Mouse (Mus musculus) limb, embryonic 14.5 days (tissue): ENCODE measurements around the gene Kmt2c. TPM values are rescaled to one million over a fixed set of nuclear protein-coding genes. Genes with fewer than 3 reads are reported as not detected.

Experiments
- ATAC-seq: fragments of 200-750 bp; cut with Nextera tagmentation; 2 replicates; pipeline ENCODE4 v1.8.0; 2017; ENCODE audit warnings: low read depth, moderate number of reproducible peaks, moderate TSS enrichment; ENCODE audit not compliant: low FRiP score
- DNase-seq: peaks from one replicate; pipeline ENCODE4 v3.0.0-alpha.2; 2015; ENCODE audit warnings: low spot score
- H3K27ac ChIP-seq: fragments of 300-500 bp; sonication (generic); replicated peaks from 2 replicates; pipeline ENCODE4 v1.5.1; 2014; ENCODE audit warnings: low read depth, mild to moderate bottlenecking, low read length, moderate library complexity, mixed read lengths
- H3K27me3 ChIP-seq: fragments of 300-500 bp; sonication (generic); 2 replicates; pipeline ENCODE4 v1.6.1; 2014; ENCODE audit warnings: low read length, mixed read lengths; ENCODE audit not compliant: control insufficient read depth, insufficient read depth
- H3K36me3 ChIP-seq: fragments of 300-500 bp; sonication (generic); 2 replicates; pipeline ENCODE4 v1.6.1; 2014; ENCODE audit warnings: mild to moderate bottlenecking, low read length, moderate library complexity, mixed read lengths; ENCODE audit not compliant: control insufficient read depth, insufficient read depth
- H3K4me1 ChIP-seq: fragments of 300-500 bp; sonication (generic); 2 replicates; pipeline ENCODE4 v1.6.1; 2014; ENCODE audit warnings: antibody characterized with exemption, low read length, mixed read lengths; ENCODE audit not compliant: control insufficient read depth, insufficient read depth
- H3K4me2 ChIP-seq: fragments of 300-500 bp; sonication (generic); replicated peaks from 2 replicates; pipeline ENCODE4 v1.6.1; 2014; ENCODE audit warnings: low read depth, mild to moderate bottlenecking, low read length, moderate library complexity; ENCODE audit not compliant: severe bottlenecking
- H3K4me3 ChIP-seq: fragments of 300-500 bp; sonication (generic); replicated peaks from 2 replicates; pipeline ENCODE4 v1.5.1; 2014; ENCODE audit warnings: low read length
- H3K9ac ChIP-seq: fragments of 300-500 bp; sonication (generic); 2 replicates; pipeline ENCODE4 v1.6.1; 2014; ENCODE audit warnings: mild to moderate bottlenecking, low read depth, low read length, moderate library complexity; ENCODE audit not compliant: severe bottlenecking
- H3K9me3 ChIP-seq: fragments of 300-500 bp; sonication (generic); 2 replicates; pipeline ENCODE4 v1.6.1; 2016; ENCODE audit warnings: low read length; ENCODE audit not compliant: control insufficient read depth
- POLR2A ChIP-seq: fragments of 200-500 bp; IDR thresholded peaks from 2 replicates; pipeline ENCODE4 v1.8.0; 2012; ENCODE audit warnings: inconsistent platforms, mild to moderate bottlenecking, moderate library complexity, borderline replicate concordance; ENCODE audit not compliant: insufficient read depth, insufficient read length; ENCODE audit errors: extremely low read depth
- WGBS: fragments of 180-500 bp; shearing (Covaris S2); extraction: QIAGEN DNeasy Blood & Tissue Kit; methylation state at CpG from one replicate; pipeline ENCODE4 v1.1.7; 2014; 5-methylcytosine and 5-hydroxymethylcytosine counted together
- polyA plus RNA-seq, 2 experiments: library from polyadenylated mRNA; depleted of rRNA in 1 of 2; stranded (reverse) in 1 of 2; unstranded in 1 of 2; fragments of >200 nt; fragmentation: Nextera tagmentation in 1 of 2; extraction: Ambion mirVana in 1 of 2; gene quantifications; 2 replicates each; pipeline versions ENCODE4 v1.2.1 to v1.2.3; 2012 to 2014

Kmt2c gene
- polyA plus RNA-seq, 2 experiments, result 19.8 to 26.5 TPM

DNA sequence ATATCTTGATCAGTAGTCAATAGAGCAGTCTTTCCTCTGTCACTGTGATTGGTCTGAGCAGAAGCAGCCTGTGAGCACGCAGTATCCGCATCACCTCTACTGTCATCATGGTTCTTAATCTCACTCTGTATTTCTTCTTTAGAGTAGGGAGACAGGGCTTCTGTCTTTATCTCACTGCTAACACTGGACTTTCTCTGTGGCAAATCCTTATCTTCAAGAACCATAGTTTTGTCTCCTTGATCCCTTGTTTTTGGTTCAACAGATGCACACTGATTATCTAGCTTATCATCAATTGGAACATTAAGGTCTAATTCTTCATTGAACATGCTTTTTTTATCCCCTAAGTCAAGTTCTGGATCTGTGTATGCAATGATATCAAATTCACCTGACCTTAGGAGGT, 188.4 kb downstream of the Kmt2c start:
- Histone ChIP-seq H3K4me3 (no peak overlapping the region), H3K9me3 (no peaks in the 10 kb centered on the region), H3K36me3 (peaks cover 52% of the 10 kb centered on the region), H3K4me2 (no peak overlapping the region), H3K9ac (no peak overlapping the region), H3K27me3 (no peaks in the 10 kb centered on the region), H3K27ac (no peak overlapping the region), H3K4me1 (no peaks in the 10 kb centered on the region)
- 98% methylated on average over 2 of the region's 2 CpGs for WGBS
- no peak for TF ChIP-seq POLR2A
- ATAC-seq (no peak), DNase-seq (no peak)

GRCm38 (mm10) chr5:25296830-25297229, 201.8 kb downstream of the Kmt2c start:
- Histone ChIP-seq H3K27me3 (no peaks in the 10 kb centered on the region), H3K36me3 (peaks cover 53% of the 10 kb centered on the region), H3K9ac (no peak overlapping the region), H3K4me2 (no peak overlapping the region), H3K9me3 (no peaks in the 10 kb centered on the region), H3K4me3 (no peak overlapping the region), H3K27ac (no peak overlapping the region), H3K4me1 (no peaks in the 10 kb centered on the region)
- WGBS, result 76% methylated on average over 3 of the region's 3 CpGs
- no peak for TF ChIP-seq POLR2A
- no peak for ATAC-seq
- DNase-seq, result no peak

- Histone ChIP-seq H3K27ac (no peak overlapping the region), H3K9ac (no peak overlapping the region), H3K27me3 (no peaks in the 10 kb centered on the region), H3K36me3 (peaks cover 88% of the 10 kb centered on the region), H3K4me3 (no peak overlapping the region), H3K4me1 (no peaks in the 10 kb centered on the region), H3K9me3 (no peaks in the 10 kb centered on the region), H3K4me2 (no peak overlapping the region)
- no peak for TF ChIP-seq POLR2A
- 97% methylated on average over 13 of the region's 13 CpGs for WGBS
- ATAC-seq, result no peak
- no peak for DNase-seq
Observed at GRCm38 (mm10) chr5:25283988-25284387, 214.6 kb downstream of the Kmt2c start.

DNA sequence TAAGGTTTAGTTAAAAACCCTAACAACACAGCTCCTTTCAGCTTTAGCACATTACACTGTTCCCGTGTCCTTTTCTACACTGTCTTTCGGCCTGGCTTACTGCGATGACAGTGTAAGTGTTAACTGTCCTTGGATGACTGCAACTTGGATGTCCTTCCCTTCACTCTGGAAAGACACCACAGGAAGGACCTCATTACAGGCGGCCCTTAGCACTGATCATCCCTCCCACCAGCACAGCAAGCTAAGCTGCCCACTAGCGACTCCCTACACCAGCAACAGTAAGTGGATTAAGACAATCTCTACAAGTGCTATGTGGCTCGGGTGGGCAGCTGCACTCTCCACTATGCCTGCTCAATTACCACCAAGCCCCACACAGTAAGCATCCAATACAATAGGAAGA, 222.2 kb downstream of the Kmt2c start:
- no peak overlapping the region for H3K27ac ChIP-seq
- H3K4me1 ChIP-seq, result no peaks in the 10 kb centered on the region
- ATAC-seq (no peak), DNase-seq (no peak)
- no peak overlapping the region for H3K9ac ChIP-seq
- no peak overlapping the region for H3K4me2 ChIP-seq
- H3K36me3 ChIP-seq, result peaks cover 82% of the 10 kb centered on the region
- H3K9me3 ChIP-seq, result no peaks in the 10 kb centered on the region
- WGBS, result 87% methylated on average over 6 of the region's 6 CpGs
- no peak overlapping the region for H3K4me3 ChIP-seq
- H3K27me3 ChIP-seq, result no peaks in the 10 kb centered on the region
- TF ChIP-seq POLR2A, result no peak

- H3K27ac ChIP-seq, result no peak overlapping the region
- no peak for ATAC-seq
- no peaks in the 10 kb centered on the region for H3K4me1 ChIP-seq
- TF ChIP-seq POLR2A, result no peak
- no peak overlapping the region for H3K4me3 ChIP-seq
- DNase-seq, result no peak
- no peak overlapping the region for H3K9ac ChIP-seq
- H3K4me2 ChIP-seq, result no peak overlapping the region
- H3K9me3 ChIP-seq, result no peaks in the 10 kb centered on the region
- WGBS, result 86% methylated on average over 10 of the region's 10 CpGs
- H3K27me3 ChIP-seq, result no peaks in the 10 kb centered on the region
- peaks cover 81% of the 10 kb centered on the region for H3K36me3 ChIP-seq
Observed at GRCm38 (mm10) chr5:25275629-25276028, 223.0 kb downstream of the Kmt2c start.
